Mouse (Mus musculus) spleen, postnatal 0 days (tissue): ENCODE results near the gene Bik. TPM values are rescaled to one million over a fixed set of nuclear protein-coding genes. Genes with fewer than 3 reads are reported as not detected.

Experiments used
- polyA plus RNA-seq: library from polyadenylated mRNA; unstranded; fragments of >200 nt; fragmentation: Nextera tagmentation; extraction: Ambion mirVana; gene quantifications from 2 replicates; pipeline ENCODE4 v1.2.1, GENCODE M21; 2015

The Bik gene
- 4.6 and 5.6 TPM in 2 replicates for polyA plus RNA-seq

GRCm38 (mm10) chr15:83526424-83527091 lies at the start of gene Bik:
Gene Bik (plus strand): TSS chr15:83526862.

GRCm38 (mm10) chr15:83510805-83511405 lies 15.8 kb upstream of the Bik start, which contains the start of gene Ttll1:
Gene Ttll1 (minus strand): TSS chr15:83510893.

GRCm38 (mm10) chr15:83563327-83563856 lies 36.7 kb downstream of the Bik start, which contains the start of the genes Tspo and Mcat:
Gene Tspo (plus strand): TSS chr15:83563592.
Gene Mcat (minus strand): TSS chr15:83563787.

Other genes with a start within 250 kb of the Bik start
- gene Arfgap3, start 176.6 kb upstream of the Bik start, polyA plus RNA-seq: 20.7 and 23.6 TPM in 2 replicates
- gene Pacsin2, start 62.3 kb upstream of the Bik start, polyA plus RNA-seq: 48.8 and 48.9 TPM in 2 replicates
- 6.0 and 7.1 TPM in 2 replicates for gene Ttll1, start 16.0 kb upstream of the Bik start, polyA plus RNA-seq
- gene Tspo, start 36.7 kb downstream of the Bik start, polyA plus RNA-seq: 334 and 361 TPM in 2 replicates
- gene Mcat, start 36.9 kb downstream of the Bik start, polyA plus RNA-seq: 20.0 and 22.3 TPM in 2 replicates
- 34.6 and 36.9 TPM in 2 replicates for gene Ttll12, start 68.3 kb downstream of the Bik start, polyA plus RNA-seq
- 2.6 and 3.9 TPM in 2 replicates for gene Scube1, start 198.2 kb downstream of the Bik start, polyA plus RNA-seq